Mouse (Mus musculus): ENCODE measurements around the gene Pogz. TPM values are rescaled to one million over a fixed set of nuclear protein-coding genes. Genes with fewer than 3 reads are reported as not detected.
"Not testable (repeated sequence)": the region's sequence is repeated elsewhere in the genome, so short reads cannot be mapped to it uniquely, and the experiment has no call there.

Pogz gene
- total RNA-seq, 2 experiments from 2014 or later = 12.1 to 28.8 TPM

GRCm38 (mm10) chr3:94832100-94832499, 5.3 kb upstream of the Pogz start:
- no peak for ATAC-seq (ENCODE audit: poor library complexity, severe bottlenecking)

- no peak for ATAC-seq (ENCODE audit: poor library complexity, severe bottlenecking)
Measured at GRCm38 (mm10) chr3:94832701-94833100, 4.7 kb upstream of the Pogz start.

- ATAC-seq (ENCODE audit: poor library complexity, severe bottlenecking) = no peak
Measured at GRCm38 (mm10) chr3:94833358-94833757, 4.0 kb upstream of the Pogz start.

GRCm38 (mm10) chr3:94835396-94835795, 2.0 kb upstream of the Pogz start:
- ATAC-seq (ENCODE audit: poor library complexity, severe bottlenecking) = no peak

- ATAC-seq (ENCODE audit: poor library complexity, severe bottlenecking) = peak; percentile 70
Measured at GRCm38 (mm10) chr3:94837959-94838496, 661 bp downstream of the Pogz start.

GRCm38 (mm10) chr3:94838631-94839030, 1.3 kb downstream of the Pogz start:
- no peak for ATAC-seq (ENCODE audit: poor library complexity, severe bottlenecking)

GRCm38 (mm10) chr3:94839101-94839500, 1.7 kb downstream of the Pogz start:
- ATAC-seq (ENCODE audit: poor library complexity, severe bottlenecking) = no peak

- no peak for ATAC-seq (ENCODE audit: poor library complexity, severe bottlenecking)
Measured at GRCm38 (mm10) chr3:94847382-94847781, 10.0 kb downstream of the Pogz start.

- peak; percentile 76 for ATAC-seq (ENCODE audit: poor library complexity, severe bottlenecking)
Measured at GRCm38 (mm10) chr3:94849338-94849737, 12.0 kb downstream of the Pogz start.

GRCm38 (mm10) chr3:94851731-94852130, 14.4 kb downstream of the Pogz start:
- peak; percentile 74 for ATAC-seq (ENCODE audit: poor library complexity, severe bottlenecking)

GRCm38 (mm10) chr3:94852215-94852614, 14.8 kb downstream of the Pogz start:
- ATAC-seq (ENCODE audit: poor library complexity, severe bottlenecking) = no peak

GRCm38 (mm10) chr3:94859471-94859870, 22.1 kb downstream of the Pogz start:
- ATAC-seq (ENCODE audit: poor library complexity, severe bottlenecking) = no peak

GRCm38 (mm10) chr3:94869011-94869410, 31.6 kb downstream of the Pogz start:
- ATAC-seq (ENCODE audit: poor library complexity, severe bottlenecking) = no peak

- ATAC-seq (ENCODE audit: poor library complexity, severe bottlenecking) = no peak
Measured at GRCm38 (mm10) chr3:94878618-94879017, 41.3 kb downstream of the Pogz start.

- ATAC-seq (ENCODE audit: poor library complexity, severe bottlenecking) = no peak
Measured at GRCm38 (mm10) chr3:94881840-94882239, 44.5 kb downstream of the Pogz start.

- ATAC-seq (ENCODE audit: poor library complexity, severe bottlenecking) = no peak
Measured at GRCm38 (mm10) chr3:94882579-94882978, 45.2 kb downstream of the Pogz start.

- ATAC-seq (ENCODE audit: poor library complexity, severe bottlenecking) = peak; percentile 96
Measured at GRCm38 (mm10) chr3:94886316-94887224, 49.2 kb downstream of the Pogz start, which contains the start of gene Psmb4. Gene Psmb4 (minus strand): TSS chr3:94886961.

GRCm38 (mm10) chr3:94888595-94888994, 51.2 kb downstream of the Pogz start:
- no peak for ATAC-seq (ENCODE audit: poor library complexity, severe bottlenecking)

GRCm38 (mm10) chr3:94894076-94894475, 56.7 kb downstream of the Pogz start:
- ATAC-seq (ENCODE audit: poor library complexity, severe bottlenecking) = no peak

- peak; percentile 84 for ATAC-seq (ENCODE audit: poor library complexity, severe bottlenecking)
Measured at GRCm38 (mm10) chr3:94902747-94903146, 65.4 kb downstream of the Pogz start.

- not testable (repeated sequence) for ATAC-seq (ENCODE audit: poor library complexity, severe bottlenecking)
Measured at GRCm38 (mm10) chr3:94904759-94905158, 67.4 kb downstream of the Pogz start.

GRCm38 (mm10) chr3:94906482-94906881, 69.1 kb downstream of the Pogz start:
- no peak for ATAC-seq (ENCODE audit: poor library complexity, severe bottlenecking)
